Comparison of ENCODE assay signal across 7 mouse cellular contexts in the genomic region with DNA sequence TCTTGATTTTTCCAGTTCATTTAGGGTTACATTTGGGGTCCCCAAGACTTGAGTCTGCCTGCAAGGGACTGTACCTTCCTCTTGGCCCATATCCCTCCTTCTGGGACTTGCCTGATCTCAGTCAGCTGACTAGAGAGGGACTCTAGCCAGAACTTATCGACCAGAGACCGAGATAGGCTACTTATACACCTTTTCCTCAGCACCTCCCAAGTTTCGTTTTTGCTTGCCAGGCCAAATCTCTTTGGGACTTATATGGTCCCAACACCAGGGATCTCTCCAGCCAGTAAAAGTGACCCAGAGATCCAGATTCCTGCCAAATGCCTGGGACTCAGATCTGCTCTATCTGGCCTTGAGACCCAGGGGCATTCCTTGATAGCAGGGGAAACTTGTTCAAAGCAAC.
"Had no signal": no experiment of that assay in that cellular context is flagged by ENCODE, and none has a peak within 500 bp of the region (broad histone marks: within the 10 kb centered on the region; RNA-seq: fewer than 3 reads in every experiment).

No protein-coding gene starts in this region.

- DNase-seq: lung, adult 2 months; lung, postnatal 14 days; lung, postnatal 36 days; right cerebral cortex, postnatal 14 days; thymus, adult 2 months; thymus, postnatal 25 days; thymus, postnatal 4 days had no signal
